Mouse (Mus musculus) right cerebral cortex, postnatal 10 days (tissue): ENCODE results near the gene Dnajc19.
"Not testable (repeated sequence)": the region's sequence is repeated elsewhere in the genome, so short reads cannot be mapped to it uniquely, and the experiment has no call there.

Experiments used
- DNase-seq, 2 experiments: peaks; one replicate each; pipeline ENCODE4 v3.0.0; 2021; ENCODE audit warnings: low spot score in 2 of 2

The Dnajc19 gene

DNA sequence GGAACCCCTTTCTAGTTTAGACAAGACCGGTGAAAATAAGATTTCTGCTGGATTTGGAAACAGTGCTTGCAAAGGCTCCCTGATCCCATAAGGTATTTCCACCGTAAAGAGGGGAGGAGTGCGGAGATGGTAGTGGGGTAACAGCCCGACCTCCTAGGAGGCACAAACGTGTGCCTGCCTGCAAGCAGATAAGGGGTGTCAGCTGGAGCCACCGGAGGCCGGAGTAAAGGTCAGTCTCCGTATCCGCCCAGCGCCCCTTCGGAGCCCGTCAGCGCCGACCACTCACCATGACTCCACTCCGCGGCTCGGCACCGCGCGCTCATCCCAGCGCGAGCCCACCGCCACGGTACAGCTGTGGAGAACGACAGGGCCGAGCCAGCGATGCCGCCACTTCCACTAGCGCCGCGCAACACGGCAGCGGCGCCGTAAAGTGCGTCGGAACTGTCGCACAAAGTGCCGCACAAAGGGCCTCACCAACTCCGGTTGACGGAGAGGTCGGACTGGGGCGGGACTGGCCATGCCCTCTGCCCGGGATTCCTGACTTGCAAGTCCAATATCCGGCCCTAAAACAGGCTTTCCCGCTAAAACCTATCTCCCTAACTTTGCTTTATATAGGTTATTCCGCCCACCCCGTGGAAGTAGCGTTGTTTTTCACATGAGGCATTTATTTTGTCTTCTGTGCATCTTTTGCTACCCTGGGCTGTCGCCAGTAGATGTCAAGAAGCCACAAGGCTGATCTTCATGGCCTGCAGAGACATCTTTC is at the start of gene Dnajc19:
Gene Dnajc19 (minus strand): TSS at position 422 of the 763 bp plus-strand sequence.
- peak; percentile 94 to 95 for DNase-seq

DNA sequence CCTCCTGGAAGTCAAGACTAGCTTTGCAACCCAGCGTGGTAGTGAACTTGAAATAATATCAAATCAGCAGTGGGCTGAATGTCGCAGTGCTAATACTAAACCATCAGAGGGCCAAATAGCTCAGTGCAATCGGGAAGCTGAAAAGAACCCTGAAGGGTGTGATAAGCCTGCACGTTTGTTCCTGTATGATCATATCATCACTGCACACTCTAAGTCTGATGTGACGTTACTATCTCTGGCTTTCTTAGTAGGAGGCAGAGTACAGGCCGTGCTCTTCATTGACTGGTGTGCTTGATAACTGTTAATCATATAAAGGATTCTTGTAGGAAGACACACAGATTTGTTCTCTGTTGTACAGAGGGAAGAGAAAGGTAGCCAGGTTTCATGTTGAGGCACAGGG is 48.8 kb upstream of the Dnajc19 start:
- DNase-seq, result no peak

DNA sequence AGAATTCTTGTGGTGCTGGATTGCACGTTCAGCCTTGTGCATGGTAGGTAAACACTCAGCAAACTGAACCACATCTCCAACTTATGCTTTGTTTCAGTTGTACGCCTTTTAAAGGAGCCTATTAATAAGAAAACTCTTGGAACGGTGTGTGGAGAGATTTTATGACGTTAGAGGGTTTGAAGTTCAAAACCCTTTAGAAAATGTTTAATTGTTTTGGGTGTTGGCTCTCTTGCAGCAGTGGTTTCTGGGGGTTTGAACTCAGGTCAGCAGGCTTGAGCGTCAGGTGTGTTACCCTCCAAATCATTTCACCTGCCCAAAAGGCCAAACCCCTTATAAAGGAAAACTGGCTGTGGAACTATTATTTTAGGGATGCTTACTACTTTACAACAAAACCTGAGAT is 40.2 kb upstream of the Dnajc19 start:
- DNase-seq, result no peak

DNA sequence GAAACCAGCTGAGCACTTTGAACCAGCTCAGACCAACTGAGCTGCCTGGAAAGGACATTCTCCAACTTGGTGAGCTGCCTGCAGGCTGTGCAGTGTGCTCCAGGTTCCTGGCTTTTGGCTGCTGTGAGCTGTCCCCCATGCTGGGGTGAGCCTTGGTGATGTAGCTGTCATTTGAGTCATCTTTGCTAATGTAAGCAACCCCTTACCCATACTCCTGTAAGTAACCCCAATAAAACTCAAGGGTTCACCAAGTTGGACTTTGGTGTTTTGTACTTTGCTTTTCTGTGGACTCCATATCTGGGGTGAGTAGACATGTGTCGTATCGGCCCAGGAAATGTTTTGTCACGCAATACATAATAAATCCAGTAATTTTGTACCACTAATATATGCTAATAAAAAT is 39.7 kb upstream of the Dnajc19 start:
- no peak for DNase-seq

DNA sequence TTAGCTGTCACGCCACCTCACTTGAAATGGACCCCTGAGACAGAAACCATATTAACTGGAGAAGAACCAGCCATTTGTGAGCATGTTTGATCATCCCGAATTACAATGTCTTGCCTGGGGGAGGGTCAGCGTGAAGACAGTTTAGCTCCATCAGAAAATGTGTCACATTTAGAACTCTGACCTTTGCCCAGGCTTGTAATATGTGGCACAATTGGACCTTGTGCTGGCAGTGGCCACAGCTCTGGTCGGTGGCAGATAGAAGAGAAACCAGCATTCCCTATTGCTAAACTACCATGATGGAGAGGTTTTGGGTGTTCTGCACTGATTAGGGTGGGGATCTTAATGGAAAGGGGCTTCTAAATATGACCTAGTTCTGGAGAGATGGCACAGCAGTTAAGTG is 38.7 kb upstream of the Dnajc19 start:
- no peak for DNase-seq

DNA sequence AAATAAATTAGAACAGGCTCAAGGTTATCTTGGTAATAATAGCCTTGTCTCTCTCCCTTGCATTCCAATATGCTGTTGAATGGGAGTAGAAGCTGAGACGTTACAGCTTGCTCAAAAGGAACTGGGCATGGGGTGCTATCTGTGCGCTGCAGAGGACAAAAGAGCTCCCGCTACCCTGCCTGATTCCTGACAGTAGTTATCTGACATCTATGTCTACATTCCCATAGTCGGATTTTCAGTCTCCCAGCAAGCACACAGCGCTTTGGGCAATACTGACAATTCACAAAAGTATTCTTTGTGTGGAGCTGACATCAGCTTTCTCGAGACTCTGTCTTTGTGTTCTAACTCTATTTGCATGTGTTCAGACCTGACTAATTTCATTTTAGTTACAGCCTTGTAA is 34.7 kb upstream of the Dnajc19 start:
- DNase-seq, result no peak

DNA sequence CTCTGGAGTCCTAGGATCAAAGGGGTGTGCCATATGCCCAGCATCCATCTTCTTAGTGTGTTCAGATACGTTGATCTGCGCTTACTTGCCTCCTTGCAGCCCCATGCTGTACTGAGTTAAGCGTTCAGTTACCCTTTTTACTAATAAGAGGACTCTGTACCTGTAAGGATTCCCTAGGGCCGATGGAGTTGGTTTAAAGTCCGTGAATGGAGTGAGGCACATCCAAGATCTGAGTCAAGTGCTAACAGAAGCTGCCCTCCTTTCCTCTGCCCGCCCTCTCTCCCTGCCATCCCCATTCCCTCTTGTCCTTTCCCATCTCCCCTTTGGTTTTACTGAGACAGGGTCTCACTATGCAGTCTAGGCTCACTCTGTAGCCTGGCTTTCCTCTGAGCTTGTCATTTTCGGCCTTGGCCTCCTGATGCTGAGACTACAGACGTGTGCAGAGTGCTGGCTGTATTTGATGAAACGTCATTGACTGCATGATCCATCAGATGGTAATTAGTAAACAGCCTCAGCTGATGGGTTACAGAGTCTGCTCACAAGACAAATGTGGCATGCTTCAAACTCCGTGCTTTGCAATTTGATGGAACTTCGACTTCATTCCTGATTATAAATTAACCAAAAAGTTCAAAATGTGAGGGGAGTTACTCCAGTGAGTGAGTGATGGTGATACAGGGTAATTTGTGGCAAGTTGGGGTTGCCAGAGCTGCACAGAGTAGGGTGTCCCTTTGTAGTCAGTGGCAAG is 31.0 kb upstream of the Dnajc19 start:
- no peak for DNase-seq

DNA sequence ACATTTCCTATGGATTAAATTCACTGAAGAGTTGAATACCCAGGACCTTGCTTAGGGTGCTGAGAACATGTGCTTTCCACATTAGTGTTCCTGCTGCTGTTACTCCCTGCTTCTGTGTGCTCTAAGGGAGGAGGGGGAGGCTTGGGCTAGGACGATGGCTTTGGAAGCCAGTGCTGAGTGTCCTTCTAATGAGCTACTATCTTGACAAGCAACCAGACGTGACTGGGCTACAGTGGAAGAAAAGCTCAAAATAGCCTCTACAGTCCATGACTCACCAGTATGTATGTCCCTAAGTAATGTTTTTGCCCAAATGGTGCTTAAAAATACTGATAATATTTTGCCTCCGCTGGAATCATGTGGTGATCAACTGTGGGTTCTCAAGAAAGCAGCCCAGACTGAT is 26.5 kb upstream of the Dnajc19 start:
- DNase-seq, result no peak

DNA sequence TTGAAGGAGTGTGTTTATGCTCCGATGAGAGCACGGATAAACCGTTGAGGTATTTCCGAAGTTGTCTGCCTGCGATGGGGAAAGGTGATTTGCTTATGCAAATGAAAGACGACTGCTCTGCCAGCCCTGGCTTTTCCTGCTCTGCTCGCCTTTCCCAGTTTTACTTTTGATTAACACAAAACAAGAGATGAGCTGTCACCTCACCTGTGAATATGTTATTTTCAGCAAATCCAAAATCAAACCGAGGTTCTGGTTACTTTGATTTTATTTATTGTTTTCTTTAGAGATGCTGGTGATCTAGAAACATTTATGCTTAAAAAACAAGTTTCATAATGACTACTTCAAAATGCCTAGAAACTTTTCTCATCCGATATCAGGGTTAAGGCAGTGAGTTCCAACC is 25.3 kb upstream of the Dnajc19 start:
- DNase-seq, result no peak

DNA sequence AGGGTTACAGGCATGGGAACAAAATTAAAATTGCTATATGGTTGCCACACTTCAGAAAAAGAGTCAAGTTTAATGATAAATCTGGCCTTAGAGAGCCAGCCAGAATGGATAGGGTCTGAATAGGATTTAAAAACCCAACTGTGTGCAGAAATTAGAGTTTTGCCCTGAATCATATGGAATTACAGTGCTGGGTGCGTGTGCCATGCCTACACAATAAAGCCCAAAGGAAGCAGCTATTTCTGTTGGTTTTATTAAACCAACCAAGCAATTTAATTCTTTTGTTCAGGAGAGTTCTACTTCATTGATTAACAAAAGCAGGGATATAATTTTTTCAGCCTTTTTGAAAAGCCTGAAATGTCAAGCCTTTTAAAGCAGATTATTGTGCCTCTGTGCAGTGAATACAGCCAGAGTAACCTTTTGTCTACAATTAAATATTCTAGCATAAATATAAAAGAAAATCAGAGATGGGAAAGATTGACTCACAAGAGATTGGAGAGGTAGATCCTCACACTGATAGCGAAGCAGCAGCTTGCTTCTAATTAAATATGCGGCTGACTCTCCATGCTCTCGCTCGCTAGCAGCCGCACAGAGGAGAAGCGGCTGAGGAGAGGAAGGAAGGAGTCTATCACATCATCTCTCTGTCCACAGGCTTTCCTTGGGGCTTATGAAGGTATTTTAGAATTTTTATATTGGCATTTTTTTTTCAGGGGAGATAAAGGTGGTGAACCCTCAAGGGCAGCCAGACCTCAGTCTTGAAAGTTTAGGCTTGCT is 23.0 kb upstream of the Dnajc19 start:
- peak in 1 of 2 experiments; percentile 36 for DNase-seq

DNA sequence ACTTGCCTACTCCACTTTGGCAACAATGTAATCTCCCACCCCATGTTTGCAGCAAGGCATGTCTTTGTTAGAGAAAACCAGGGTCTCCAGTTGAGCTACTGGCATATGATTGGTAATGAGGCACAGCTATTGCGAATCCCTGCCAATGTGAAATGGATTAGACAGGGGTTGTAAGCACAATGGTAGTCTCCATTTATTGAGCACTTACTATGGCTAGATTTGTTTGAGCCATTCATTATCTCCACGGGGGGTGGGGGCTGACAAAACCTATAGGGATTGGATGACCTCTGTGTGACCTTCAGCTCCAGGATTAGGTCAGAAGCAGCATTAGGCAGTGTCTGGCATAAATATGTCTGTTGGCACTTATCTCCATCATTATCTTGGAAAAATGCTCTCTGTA is 21.8 kb upstream of the Dnajc19 start:
- DNase-seq, result no peak

DNA sequence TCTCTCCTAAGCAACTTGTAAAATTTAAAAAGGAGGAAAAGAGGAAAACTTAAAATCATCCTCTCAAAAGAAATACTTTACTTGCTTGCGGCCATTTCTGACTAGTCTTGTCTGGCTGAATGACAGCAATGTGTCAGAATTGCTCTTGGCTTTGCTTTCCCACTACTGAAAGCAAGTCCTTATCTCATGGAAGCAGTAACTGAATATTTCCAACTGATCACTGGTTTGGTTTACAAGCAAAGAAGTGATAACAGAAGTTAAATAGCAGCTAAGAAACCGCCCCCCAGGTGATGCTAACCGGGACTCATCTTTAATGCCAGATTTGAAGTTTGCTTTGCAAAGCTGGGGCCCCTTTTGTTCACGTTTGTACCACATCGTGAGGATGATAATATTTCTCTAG is 2.5 kb upstream of the Dnajc19 start:
- no peak for DNase-seq

DNA sequence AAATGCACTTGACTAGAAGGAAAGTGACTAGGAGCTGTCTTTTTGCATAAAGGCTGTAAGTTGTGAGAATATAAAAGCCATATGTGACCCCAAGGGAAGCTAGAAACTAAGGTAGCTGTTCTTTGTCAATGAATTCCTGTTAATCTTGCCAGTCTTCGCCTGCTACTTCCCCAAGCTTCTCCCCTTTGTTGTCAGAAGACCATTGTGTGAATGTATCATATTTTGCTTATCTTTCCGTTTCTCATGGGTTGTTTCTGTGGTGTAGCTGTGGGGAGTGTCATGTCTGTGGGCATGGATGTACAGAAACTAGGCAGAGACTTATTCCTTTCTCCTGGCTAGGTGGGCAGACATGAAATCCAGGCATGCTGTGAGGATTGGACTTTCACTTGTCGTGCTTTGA is 808 bp upstream of the Dnajc19 start:
- DNase-seq, result no peak

DNA sequence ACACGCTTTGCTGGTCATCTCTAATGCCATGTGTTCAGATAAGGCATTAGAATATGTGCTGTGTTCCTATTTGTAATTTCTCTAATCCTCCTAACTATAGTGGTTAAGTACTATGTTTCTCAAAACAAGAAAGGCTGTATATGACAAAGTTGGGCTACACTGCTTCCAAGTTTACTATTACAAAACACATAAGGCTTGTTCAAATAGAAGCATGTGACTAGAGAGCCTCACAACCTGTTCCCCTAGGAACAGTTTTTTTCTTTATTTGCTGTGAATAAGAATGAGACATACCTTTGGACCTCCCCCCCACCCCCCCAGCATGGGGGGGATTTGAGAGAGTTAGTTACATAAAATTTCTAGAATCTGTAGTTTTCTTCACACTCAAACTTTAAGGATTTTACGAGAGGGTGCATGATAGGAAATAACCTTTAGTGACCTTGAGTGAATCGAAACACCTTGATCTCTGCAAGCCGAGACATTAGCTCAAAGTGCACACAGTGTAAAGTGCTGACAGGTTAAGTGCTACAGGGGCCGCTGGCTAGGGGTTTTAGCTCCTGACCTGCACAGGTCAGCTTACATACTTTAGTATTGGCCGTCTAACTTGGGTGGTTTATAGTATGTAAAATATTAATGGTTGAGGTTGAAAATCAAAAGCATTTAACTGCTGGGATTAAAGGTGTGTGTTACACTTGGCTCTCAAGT is 4.9 kb downstream of the Dnajc19 start:
- no peak for DNase-seq

DNA sequence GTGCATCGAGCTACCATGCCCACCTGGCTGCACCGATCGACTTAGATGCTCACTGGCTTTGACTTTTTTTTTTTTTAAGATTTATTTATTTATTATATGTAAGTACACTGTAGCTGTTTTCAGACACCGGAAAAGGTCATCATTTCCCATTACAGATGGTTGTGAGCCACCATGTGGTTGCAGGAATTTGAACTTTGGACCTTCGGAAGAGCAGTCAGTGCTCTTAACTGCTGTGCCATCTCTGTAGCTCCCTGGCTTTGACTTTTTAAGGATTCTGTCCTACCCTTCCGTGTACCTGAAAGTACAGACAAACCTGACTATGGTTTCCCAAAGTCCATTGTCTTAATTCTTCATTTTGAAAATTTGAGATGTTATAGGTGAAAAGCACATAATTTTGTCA is 8.4 kb downstream of the Dnajc19 start:
- no peak for DNase-seq

DNA sequence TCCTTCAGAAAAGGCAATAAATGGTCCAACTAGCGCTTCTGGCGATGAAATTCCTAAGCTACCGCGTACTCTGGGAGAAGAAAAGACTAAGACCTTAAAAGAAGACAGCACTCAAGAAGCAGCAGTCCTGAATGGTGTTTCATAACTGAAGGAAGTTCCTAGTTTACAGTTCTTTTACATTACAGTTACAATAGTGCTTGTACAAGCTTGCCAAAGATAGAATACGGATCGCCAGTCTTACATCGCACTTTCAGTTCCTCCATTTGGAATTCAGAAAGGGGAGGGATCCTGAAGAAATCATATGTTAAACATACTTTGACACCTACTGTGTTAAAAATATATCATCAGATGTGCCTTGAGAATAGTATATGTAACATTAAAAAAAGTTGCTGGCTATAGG is 12.2 kb downstream of the Dnajc19 start:
- DNase-seq, result not testable (repeated sequence)

DNA sequence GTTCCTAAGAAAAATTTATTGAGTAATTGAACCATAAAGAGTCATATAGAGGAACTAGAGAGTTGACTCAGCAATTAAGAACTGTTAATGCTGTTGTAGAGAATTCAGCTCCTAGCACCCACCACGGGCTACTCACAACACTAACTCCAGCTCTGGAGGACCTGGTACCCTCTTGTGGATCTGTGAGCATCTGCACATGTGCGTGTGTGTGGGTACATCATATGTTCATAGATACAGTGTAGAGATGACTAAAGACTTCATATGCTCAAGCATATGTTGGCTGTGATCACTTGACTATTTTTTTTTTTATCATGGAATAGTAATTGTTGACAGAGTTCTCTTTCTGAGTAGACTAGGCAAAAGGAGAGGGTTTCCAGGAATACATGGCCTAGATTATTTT is 18.8 kb downstream of the Dnajc19 start:
- DNase-seq, result no peak

DNA sequence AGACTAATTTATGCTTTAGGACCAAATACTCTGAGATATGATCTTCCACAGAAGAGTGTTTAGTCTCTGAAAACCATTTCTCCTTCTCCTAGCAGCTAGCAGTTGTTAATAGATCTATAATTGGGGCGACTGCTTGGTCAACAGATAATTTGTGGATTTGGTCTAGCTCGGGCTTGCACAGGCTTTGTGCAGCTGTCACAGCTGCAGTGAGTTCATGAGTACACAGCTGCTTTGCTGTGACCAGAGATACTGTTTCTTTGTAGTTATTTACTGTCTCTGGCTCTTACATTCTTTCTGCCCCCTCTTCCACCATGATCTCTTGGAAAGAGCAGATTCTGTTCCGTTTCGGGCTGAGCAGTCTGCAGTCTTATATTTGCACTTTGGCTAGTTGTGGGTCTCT is 39.1 kb downstream of the Dnajc19 start:
- no peak for DNase-seq

DNA sequence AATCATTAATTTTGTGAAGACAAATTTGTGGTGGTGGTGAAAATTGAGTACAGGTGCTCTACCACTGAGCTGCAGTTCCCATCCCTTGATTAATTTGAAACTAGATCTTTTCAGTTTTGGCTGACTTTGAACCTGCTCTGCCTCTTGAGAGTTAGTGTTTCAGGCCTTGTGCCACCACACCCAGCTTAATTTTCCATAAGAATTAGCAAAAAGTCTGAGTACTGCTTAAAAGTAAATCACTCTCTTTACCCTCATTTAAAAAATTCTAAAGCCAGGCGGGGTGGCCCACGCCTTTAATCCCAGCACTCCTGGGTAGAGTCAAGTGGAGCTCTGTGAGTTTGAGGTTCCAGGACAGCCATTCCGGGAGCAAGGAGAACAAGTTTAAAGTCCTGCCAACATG is 45.4 kb downstream of the Dnajc19 start:
- DNase-seq, result no peak

DNA sequence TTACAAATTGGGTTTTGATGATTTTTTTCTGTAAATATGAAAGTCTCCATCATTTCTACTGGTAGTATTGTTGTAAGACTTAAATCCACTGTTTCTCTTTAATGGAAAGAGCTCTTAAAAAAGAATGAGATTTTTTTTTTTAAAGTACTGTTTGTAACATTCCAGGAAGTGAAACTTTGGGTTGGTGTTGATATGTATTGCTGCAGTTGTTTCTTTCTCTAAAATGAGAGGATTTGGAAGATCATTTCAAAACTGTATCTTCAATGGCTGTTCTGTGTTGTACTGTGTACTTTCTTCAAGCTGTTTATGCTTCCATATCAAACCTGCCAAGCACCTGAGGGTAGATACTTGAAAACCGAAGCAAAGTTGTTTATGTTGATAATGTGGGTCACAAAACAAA is 46.3 kb downstream of the Dnajc19 start:
- DNase-seq, result no peak

DNA sequence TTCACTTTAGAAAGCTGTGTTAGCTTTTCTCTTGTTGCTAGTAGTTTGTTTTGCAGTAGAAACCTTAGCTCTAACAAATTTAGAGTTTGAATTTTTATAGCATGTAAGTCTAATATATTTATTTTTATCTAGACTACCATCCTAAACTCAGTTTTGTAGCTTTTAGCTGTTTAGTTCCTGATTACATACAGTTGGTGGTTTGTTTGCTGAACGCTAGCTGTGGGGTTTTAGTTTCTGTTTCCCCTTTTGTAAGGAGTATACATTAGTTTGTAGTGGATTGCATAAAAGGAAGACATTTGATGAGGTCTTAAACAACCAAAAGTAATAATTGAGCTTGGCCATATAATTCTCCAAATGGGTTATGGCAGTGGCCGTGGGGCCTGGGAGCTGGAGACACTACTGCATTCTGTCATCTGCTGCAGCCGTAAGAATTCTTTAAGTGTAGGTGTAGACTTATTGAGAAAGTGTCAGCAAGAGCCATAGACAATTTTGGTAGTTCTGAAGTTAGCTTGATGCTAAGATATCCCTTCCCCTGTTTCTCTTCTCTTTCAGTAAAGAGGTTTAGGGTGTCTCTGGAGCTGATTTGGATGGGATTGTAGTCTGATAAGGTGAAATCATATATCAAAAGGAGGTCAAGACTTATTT is 47.3 kb downstream of the Dnajc19 start:
- DNase-seq, result no peak

DNA sequence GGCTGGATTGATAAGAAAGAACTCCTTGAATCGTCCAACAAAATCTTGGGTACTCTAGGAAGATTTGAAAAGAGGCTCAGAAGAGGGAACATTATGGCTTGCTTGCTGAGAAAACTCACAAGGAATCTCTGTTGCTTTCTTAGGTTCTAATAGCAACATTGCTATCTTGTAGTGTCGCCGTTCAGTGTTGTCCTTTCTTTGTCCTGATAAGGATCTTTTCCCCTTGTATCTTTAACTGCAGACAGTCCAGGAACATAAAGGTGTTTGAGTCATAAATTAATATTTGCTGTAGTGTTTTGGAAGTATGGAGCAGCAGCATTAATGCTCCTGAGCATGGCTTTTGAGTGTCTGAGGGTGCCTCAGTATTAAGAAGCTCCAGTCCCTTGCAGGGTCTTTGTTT is 50.5 kb downstream of the Dnajc19 start:
- no peak for DNase-seq
